Mouse (Mus musculus): ENCODE measurements around the gene Entpd2. TPM values are rescaled to one million over a fixed set of nuclear protein-coding genes. Genes with fewer than 3 reads are reported as not detected.

Gene Entpd2
- polyA plus RNA-seq (2015; fragmentation: Nextera tagmentation; extraction: Ambion mirVana): 10.1 and 13.0 TPM in 2 replicates

DNA sequence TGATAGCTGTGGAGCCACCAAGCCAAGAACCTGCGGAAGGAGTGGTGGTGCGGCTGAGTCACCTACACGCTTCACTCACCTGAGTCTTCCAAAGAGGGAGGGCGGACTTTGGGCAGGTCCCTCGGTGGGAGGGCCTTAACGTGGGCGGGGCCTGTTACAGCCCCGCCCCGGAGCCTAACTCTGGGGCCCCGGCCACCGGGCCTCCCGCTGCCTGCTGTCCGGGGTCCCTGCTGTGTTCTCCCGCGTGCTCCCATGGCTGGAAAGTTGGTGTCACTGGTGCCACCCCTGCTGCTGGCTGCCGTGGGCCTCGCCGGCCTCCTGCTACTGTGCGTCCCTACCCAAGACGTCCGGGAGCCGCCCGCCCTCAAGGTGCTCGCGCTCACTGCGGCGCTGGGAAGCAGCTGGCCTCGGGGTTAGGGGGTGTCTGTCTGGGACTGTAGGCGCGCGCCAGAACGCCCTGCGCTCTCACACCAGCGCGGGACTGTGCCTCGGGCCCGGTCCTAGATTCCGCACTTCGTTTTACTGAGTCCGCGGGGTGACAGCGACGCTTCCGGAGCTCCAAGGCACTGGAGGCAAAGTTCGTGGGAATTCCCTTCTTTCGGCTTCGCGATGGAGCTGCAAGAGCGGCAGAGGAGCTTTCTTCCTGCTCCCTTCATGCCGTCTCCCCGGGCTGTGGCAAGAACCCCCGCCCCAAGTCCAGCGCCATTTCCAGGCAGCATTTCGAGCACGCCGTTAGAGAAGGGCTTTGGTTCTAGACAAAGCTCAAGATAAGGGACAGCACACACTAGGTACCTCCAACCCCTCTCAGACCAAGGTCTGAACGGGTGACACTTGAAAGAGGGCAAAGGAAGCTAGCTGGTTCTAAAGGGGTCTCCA is at the start of gene Entpd2:
Gene Entpd2 (plus strand): TSS at position 154 of the 876 bp plus-strand sequence.
- peak within 1 kb of the TSS; percentile 44 for H3K4me3 ChIP-seq (replicated peaks)
- peak within 1 kb of the TSS; percentile 65; the same call in 1 of the 2 replicates for H3K27ac ChIP-seq
- WGBS: 2% methylated on average over 57 of the region's 57 CpGs
- H3K9ac ChIP-seq: peak within 1 kb of the TSS; percentile 26; the same call in 1 of the 2 replicates
- H3K27me3 ChIP-seq (replicated peaks): peaks cover 53% of the 10 kb centered on the region
- ATAC-seq (ENCODE audit: insufficient read depth, low FRiP score, low read depth): peak; percentile 65
- H3K36me3 ChIP-seq: no peaks in the 10 kb centered on the region
- H3K4me2 ChIP-seq: peak within 1 kb of the TSS; percentile 88
- no peaks in the 10 kb centered on the region for H3K9me3 ChIP-seq
- peaks cover 20% of the 10 kb centered on the region for H3K4me1 ChIP-seq

GRCm38 (mm10) chr2:25348162-25348561 is 47.5 kb upstream of the Entpd2 start:
- WGBS: 94% methylated on average over 7 of the region's 7 CpGs

GRCm38 (mm10) chr2:25349499-25349898 is 46.2 kb upstream of the Entpd2 start:
- Histone ChIP-seq H3K36me3 (peaks cover 68% of the 10 kb centered on the region), H3K4me3 (replicated peaks) (no peak overlapping the region), H3K4me2 (no peak overlapping the region), H3K9me3 (no peaks in the 10 kb centered on the region), H3K27me3 (replicated peaks) (no peaks in the 10 kb centered on the region), H3K4me1 (no peaks in the 10 kb centered on the region), H3K9ac (no peak overlapping the region), H3K27ac (no peak overlapping the region)
- WGBS: 91% methylated on average over 4 of the region's 4 CpGs
- no peak for ATAC-seq (ENCODE audit: insufficient read depth, low FRiP score, low read depth)

More at GRCm38 (mm10) chr2:25348162-25348561, 47.5 kb upstream of the Entpd2 start:
- Histone ChIP-seq H3K4me2 (no peak overlapping the region), H3K4me3 (replicated peaks) (no peak overlapping the region), H3K9ac (no peak overlapping the region), H3K4me1 (no peaks in the 10 kb centered on the region), H3K27ac (no peak overlapping the region), H3K36me3 (peaks cover 77% of the 10 kb centered on the region), H3K9me3 (no peaks in the 10 kb centered on the region), H3K27me3 (replicated peaks) (no peaks in the 10 kb centered on the region)
- ATAC-seq (ENCODE audit: insufficient read depth, low FRiP score, low read depth): no peak

DNA sequence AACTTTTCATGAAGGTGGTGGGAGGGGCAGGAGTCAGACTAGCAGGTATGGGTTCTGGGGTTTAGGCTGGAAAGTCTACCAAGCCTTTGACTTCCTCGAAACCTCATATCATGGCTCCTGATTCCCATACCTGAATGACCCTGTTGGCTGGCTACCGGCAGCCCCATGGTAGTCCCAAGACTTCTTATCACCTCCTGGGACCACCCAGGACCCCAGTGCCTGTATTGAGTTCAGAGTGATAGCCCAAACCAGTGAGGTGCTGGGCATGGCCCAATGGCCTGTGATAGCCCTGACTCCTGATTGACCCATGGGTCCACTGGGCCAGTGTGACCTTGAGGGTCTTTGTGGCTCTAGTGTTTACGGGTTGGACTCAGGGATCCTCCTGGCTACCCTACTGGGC is 45.0 kb upstream of the Entpd2 start:
- peaks cover 56% of the 10 kb centered on the region for H3K36me3 ChIP-seq
- whole genome bisulfite sequencing: 91% methylated on average over 3 of the region's 3 CpGs

DNA sequence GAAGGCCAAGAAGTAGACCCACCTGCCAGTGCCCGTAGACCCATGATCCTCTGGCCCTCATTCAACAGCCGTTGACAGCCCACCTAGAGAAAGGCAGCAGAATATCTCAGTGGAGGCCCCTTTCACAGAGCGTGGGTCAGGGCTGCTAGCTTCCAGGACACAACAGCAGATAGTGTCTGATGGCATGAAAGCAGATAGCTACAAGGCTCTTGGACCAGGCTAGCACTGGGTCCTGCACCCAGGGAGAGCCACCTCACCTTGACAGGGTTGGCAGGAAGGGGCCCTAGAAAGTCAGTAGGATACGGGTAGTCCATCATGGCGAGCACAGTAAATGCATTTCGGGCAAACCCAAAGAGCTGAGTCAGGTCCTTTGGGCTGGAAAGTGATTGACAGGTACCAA is 41.5 kb upstream of the Entpd2 start:
- WGBS: 86% methylated on average over 6 of the region's 6 CpGs
- peaks cover 29% of the 10 kb centered on the region for H3K36me3 ChIP-seq
- no peak for ATAC-seq (ENCODE audit: insufficient read depth, low FRiP score, low read depth)
- no peak overlapping the region for H3K4me2 ChIP-seq
- H3K27me3 ChIP-seq (replicated peaks): no peaks in the 10 kb centered on the region
- no peak overlapping the region for H3K27ac ChIP-seq
- peaks cover 18% of the 10 kb centered on the region for H3K4me1 ChIP-seq
- no peaks in the 10 kb centered on the region for H3K9me3 ChIP-seq
- H3K4me3 ChIP-seq (replicated peaks): no peak overlapping the region
- H3K9ac ChIP-seq: no peak overlapping the region

More for the DNA sequence above, 45.0 kb upstream of the Entpd2 start:
- H3K9ac ChIP-seq: no peak overlapping the region
- H3K9me3 ChIP-seq: no peaks in the 10 kb centered on the region
- no peak overlapping the region for H3K4me3 ChIP-seq (replicated peaks)
- peaks cover 6% of the 10 kb centered on the region for H3K4me1 ChIP-seq
- no peak overlapping the region for H3K27ac ChIP-seq
- H3K27me3 ChIP-seq (replicated peaks): no peaks in the 10 kb centered on the region
- H3K4me2 ChIP-seq: no peak overlapping the region
- ATAC-seq (ENCODE audit: insufficient read depth, low FRiP score, low read depth): no peak

DNA sequence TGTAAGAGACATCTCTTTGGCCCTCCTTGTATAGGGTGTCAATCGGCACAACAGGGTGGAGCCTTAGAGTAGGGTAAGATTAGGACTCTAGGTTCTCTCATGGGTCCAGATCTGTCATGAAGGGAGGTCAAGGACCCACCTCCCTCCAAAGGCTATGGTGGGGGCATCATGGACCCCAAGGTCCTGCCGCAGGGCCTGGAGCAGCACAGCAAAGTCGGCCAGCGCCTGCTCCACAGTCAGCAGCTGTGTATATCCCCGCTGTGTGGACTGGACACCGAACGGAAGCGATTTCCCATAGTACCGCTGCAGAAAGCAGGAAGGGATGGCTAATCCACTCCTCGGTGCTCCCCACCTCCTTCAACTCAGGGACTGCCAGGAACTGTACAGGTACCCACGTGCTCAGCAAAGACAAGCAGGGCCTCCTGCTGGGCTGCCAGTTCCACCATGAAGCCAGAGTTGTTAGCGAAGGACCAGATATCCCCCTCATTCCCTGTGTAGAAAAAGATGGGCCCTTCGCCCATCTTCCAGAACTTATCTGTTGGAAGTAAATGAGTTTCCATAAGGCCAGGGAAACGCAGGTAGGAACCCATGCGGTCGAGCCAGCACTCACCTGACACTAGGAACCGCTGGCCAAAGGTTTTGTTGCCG is 40.1 kb upstream of the Entpd2 start:
- no peak for ATAC-seq (ENCODE audit: insufficient read depth, low FRiP score, low read depth)
- H3K36me3 ChIP-seq: peaks cover 24% of the 10 kb centered on the region
- WGBS: 35% methylated on average over 18 of the region's 18 CpGs
- no peak overlapping the region for H3K27ac ChIP-seq
- H3K4me1 ChIP-seq: peaks cover 18% of the 10 kb centered on the region
- H3K4me3 ChIP-seq (replicated peaks): peak overlapping the region; percentile 54
- peak overlapping the region; percentile 60; the same call in 1 of the 2 replicates for H3K9ac ChIP-seq
- no peaks in the 10 kb centered on the region for H3K27me3 ChIP-seq (replicated peaks)
- H3K9me3 ChIP-seq: no peaks in the 10 kb centered on the region
- H3K4me2 ChIP-seq: peak overlapping the region; percentile 87

DNA sequence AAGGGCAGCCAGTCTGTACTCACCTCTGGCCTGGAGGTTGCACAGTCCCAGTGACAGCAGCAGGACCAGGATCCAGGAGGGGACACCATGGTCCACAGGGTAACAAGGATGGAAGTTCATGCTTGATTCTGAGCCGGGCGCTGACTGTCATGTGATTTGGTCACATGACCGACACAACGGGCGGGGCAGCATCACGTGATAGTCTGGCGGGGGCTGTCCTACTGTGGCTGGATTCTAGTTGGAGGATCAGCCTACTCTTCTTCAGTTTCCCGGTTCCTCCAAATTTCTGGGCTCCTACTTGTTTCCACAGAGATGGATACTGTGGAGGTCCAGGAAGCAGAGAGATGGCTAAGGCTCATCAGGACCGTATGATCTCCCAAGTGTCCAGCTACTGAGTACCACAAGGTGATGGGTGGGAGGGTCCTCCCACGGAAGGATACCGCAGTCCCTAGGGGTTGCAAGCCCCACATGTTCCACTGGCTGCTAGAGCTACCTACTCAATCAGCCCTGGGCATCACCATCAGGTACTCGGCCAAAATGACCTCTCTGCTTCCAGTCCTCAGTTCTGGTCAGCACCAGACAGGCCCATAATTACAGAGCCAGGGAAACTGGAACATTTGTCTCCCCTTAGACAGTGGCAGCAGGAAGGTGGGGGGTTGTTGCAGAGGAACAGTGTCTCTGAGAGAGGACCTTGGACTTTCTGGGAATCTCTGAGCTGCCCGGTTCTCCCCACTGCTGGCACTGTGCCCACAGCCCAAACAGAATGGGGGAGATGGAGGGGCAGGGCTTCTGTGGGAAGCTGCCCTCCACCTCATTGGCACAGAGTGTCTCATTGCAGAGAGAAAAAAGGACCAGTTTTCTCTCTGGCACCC is 39.2 kb upstream of the Entpd2 start, which contains the start of gene Dpp7:
Gene Dpp7 (minus strand): TSS at position 152 of the 872 bp plus-strand sequence.
- Histone ChIP-seq H3K36me3 (peaks cover 17% of the 10 kb centered on the region; the same call in 1 of the 2 replicates), H3K9me3 (no peaks in the 10 kb centered on the region), H3K4me1 (peaks cover 18% of the 10 kb centered on the region), H3K4me2 (peak within 1 kb of the TSS; percentile 87), H3K4me3 (replicated peaks) (peak within 1 kb of the TSS; percentile 54), H3K27me3 (replicated peaks) (no peaks in the 10 kb centered on the region), H3K9ac (peak within 1 kb of the TSS; percentile 60; the same call in 1 of the 2 replicates), H3K27ac (no peak within 1 kb of the TSS)
- peak; percentile 78 for ATAC-seq (ENCODE audit: insufficient read depth, low FRiP score, low read depth)
- 4% methylated on average over 13 of the region's 13 CpGs for WGBS

- Histone ChIP-seq H3K9me3 (no peaks in the 10 kb centered on the region), H3K4me3 (replicated peaks) (no peak overlapping the region), H3K27me3 (replicated peaks) (0 out of 2 replicates have a peak, but pooled peaks cover 7% of the 10 kb centered on the region), H3K36me3 (no peaks in the 10 kb centered on the region), H3K27ac (no peak overlapping the region), H3K4me2 (no peak overlapping the region), H3K9ac (no peak overlapping the region), H3K4me1 (peaks cover 34% of the 10 kb centered on the region)
- WGBS: 79% methylated on average over 4 of the region's 4 CpGs
- ATAC-seq (ENCODE audit: insufficient read depth, low FRiP score, low read depth): no peak
These were observed 35.8 kb upstream of the Entpd2 start for GRCm38 (mm10) chr2:25359848-25360247.

- Histone ChIP-seq H3K9me3 (no peaks in the 10 kb centered on the region), H3K4me3 (replicated peaks) (peak overlapping the region; percentile 66; the same call in 1 of the 2 replicates), H3K4me1 (peaks cover 20% of the 10 kb centered on the region), H3K4me2 (peak overlapping the region; percentile 97), H3K9ac (no peak overlapping the region), H3K27me3 (replicated peaks) (0 out of 2 replicates have a peak, but pooled peaks cover 7% of the 10 kb centered on the region), H3K36me3 (no peaks in the 10 kb centered on the region), H3K27ac (peak overlapping the region; percentile 57; the same call in 1 of the 2 replicates)
- WGBS: 42% methylated on average over 13 of the region's 13 CpGs
- ATAC-seq (ENCODE audit: insufficient read depth, low FRiP score, low read depth): peak; percentile 55
These were observed 32.0 kb upstream of the Entpd2 start for GRCm38 (mm10) chr2:25363478-25364178.

GRCm38 (mm10) chr2:25364313-25364712 is 31.4 kb upstream of the Entpd2 start:
- Histone ChIP-seq H3K9ac (no peak overlapping the region), H3K9me3 (no peaks in the 10 kb centered on the region), H3K4me3 (replicated peaks) (peak overlapping the region; percentile 66), H3K27ac (no peak overlapping the region), H3K36me3 (no peaks in the 10 kb centered on the region), H3K4me1 (peaks cover 20% of the 10 kb centered on the region), H3K4me2 (peak overlapping the region; percentile 97), H3K27me3 (replicated peaks) (0 out of 2 replicates have a peak, but pooled peaks cover 7% of the 10 kb centered on the region)
- 87% methylated on average over 4 of the region's 4 CpGs for WGBS
- ATAC-seq (ENCODE audit: insufficient read depth, low FRiP score, low read depth): no peak

- 0 out of 2 replicates have a peak, but pooled peaks cover 7% of the 10 kb centered on the region for H3K27me3 ChIP-seq (replicated peaks)
- H3K27ac ChIP-seq: 0 out of 2 replicates have a peak overlapping the region, but pooled peaks have one; percentile 76
- peak overlapping the region; percentile 84 for H3K9ac ChIP-seq
- no peaks in the 10 kb centered on the region for H3K36me3 ChIP-seq
- no peak for ATAC-seq (ENCODE audit: insufficient read depth, low FRiP score, low read depth)
- peak overlapping the region; percentile 66 for H3K4me3 ChIP-seq (replicated peaks)
- H3K4me1 ChIP-seq: peaks cover 20% of the 10 kb centered on the region
- 37% methylated on average over 9 of the region's 9 CpGs for WGBS
- H3K4me2 ChIP-seq: peak overlapping the region; percentile 97
- no peaks in the 10 kb centered on the region for H3K9me3 ChIP-seq
These were observed 30.9 kb upstream of the Entpd2 start for GRCm38 (mm10) chr2:25364761-25365090.

All from stomach, embryonic 15.5 days (tissue).